Mouse (Mus musculus) limb, embryonic 10.5 days (tissue): ENCODE results near the gene Ppp1r36. TPM values are rescaled to one million over a fixed set of nuclear protein-coding genes. Genes with fewer than 3 reads are reported as not detected.
A peak's percentile ranks its signal among the peaks of the same experiment; 100 is the strongest.

Source experiments
- DNase-seq: peaks from one replicate; pipeline ENCODE4 v3.0.0-alpha.2; 2017; ENCODE audit warnings: low spot score
- H3K27ac ChIP-seq: fragments of 300-500 bp; sonication (generic); 2 replicates; pipeline ENCODE4 v1.5.1; 2016; ENCODE audit warnings: mild to moderate bottlenecking
- H3K27me3 ChIP-seq: fragments of 300-500 bp; sonication (generic); 2 replicates; pipeline ENCODE4 v1.6.1; 2016; ENCODE audit warnings: low read depth, mild to moderate bottlenecking; ENCODE audit not compliant: poor library complexity, severe bottlenecking
- H3K36me3 ChIP-seq: fragments of 300-500 bp; sonication (generic); 2 replicates; pipeline ENCODE4 v1.6.1; 2016; ENCODE audit warnings: mild to moderate bottlenecking, moderate library complexity
- H3K4me1 ChIP-seq: fragments of 300-500 bp; sonication (generic); 2 replicates; pipeline ENCODE4 v1.6.1; 2016
- H3K4me3 ChIP-seq: fragments of 300-500 bp; sonication (generic); 2 replicates; pipeline ENCODE4 v1.5.1; 2016; ENCODE audit warnings: mild to moderate bottlenecking, moderate library complexity
- H3K9me3 ChIP-seq: fragments of 300-500 bp; sonication (generic); replicated peaks from 2 replicates; pipeline ENCODE4 v1.6.1; 2016; ENCODE audit warnings: mild to moderate bottlenecking
- WGBS: fragments of 180-500 bp; shearing (Covaris S2); methylation state at CpG from one replicate; pipeline ENCODE4 v1.1.7; 2016; 5-methylcytosine and 5-hydroxymethylcytosine counted together
- polyA plus RNA-seq: library from polyadenylated mRNA; unstranded; fragments of >200 nt; fragmentation: Nextera tagmentation; extraction: Ambion mirVana; gene quantifications from 2 replicates; pipeline ENCODE4 v1.2.1, GENCODE M21; 2016

Gene Ppp1r36
- polyA plus RNA-seq, 1 experiment from 2014 or later: 2.2 TPM

GRCm38 (mm10) chr12:76404836-76405182 lies 12.5 kb upstream of the Ppp1r36 start:
- H3K27me3 ChIP-seq: peaks cover 53% of the 10 kb centered on the region
- peaks cover 42% of the 10 kb centered on the region for H3K4me1 ChIP-seq
- H3K9me3 ChIP-seq: no peaks in the 10 kb centered on the region
- H3K36me3 ChIP-seq: no peaks in the 10 kb centered on the region
- H3K27ac ChIP-seq: 0 out of 2 replicates have a peak overlapping the region, but pooled peaks have one; percentile 12
- peak; percentile 54 for DNase-seq
- WGBS: 10% methylated on average over 20 of the region's 20 CpGs
- H3K4me3 ChIP-seq: peak overlapping the region; percentile 79

- peak; percentile 64 for DNase-seq
- no peaks in the 10 kb centered on the region for H3K9me3 ChIP-seq
- H3K27ac ChIP-seq: no peak overlapping the region
- 4% methylated on average over 64 of the region's 64 CpGs for WGBS
- H3K4me1 ChIP-seq: peaks cover 43% of the 10 kb centered on the region
- H3K36me3 ChIP-seq: no peaks in the 10 kb centered on the region
- peaks cover 53% of the 10 kb centered on the region for H3K27me3 ChIP-seq
- peak overlapping the region; percentile 79 for H3K4me3 ChIP-seq
These were observed 12.0 kb upstream of the Ppp1r36 start for GRCm38 (mm10) chr12:76405183-76405970.

- WGBS: 4% methylated on average over 23 of the region's 23 CpGs
- Histone ChIP-seq H3K9me3 (no peaks in the 10 kb centered on the region), H3K36me3 (no peaks in the 10 kb centered on the region), H3K27ac (no peak overlapping the region), H3K4me1 (peaks cover 45% of the 10 kb centered on the region), H3K27me3 (peaks cover 53% of the 10 kb centered on the region), H3K4me3 (peak overlapping the region; percentile 79)
- DNase-seq: no peak
These were observed 11.4 kb upstream of the Ppp1r36 start for GRCm38 (mm10) chr12:76405971-76406370.

GRCm38 (mm10) chr12:76407184-76407583 lies 10.2 kb upstream of the Ppp1r36 start:
- Histone ChIP-seq H3K36me3 (no peaks in the 10 kb centered on the region), H3K27ac (no peak overlapping the region), H3K27me3 (peaks cover 46% of the 10 kb centered on the region), H3K4me3 (no peak overlapping the region), H3K9me3 (no peaks in the 10 kb centered on the region), H3K4me1 (peaks cover 45% of the 10 kb centered on the region)
- WGBS: 41% methylated on average over 1 of the region's 1 CpGs
- DNase-seq: no peak

GRCm38 (mm10) chr12:76409166-76409565 lies 8.2 kb upstream of the Ppp1r36 start:
- WGBS: 25% methylated on average over 4 of the region's 4 CpGs
- Histone ChIP-seq H3K27me3 (peaks cover 36% of the 10 kb centered on the region), H3K36me3 (no peaks in the 10 kb centered on the region), H3K4me1 (peaks cover 37% of the 10 kb centered on the region), H3K9me3 (no peaks in the 10 kb centered on the region), H3K4me3 (no peak overlapping the region), H3K27ac (no peak overlapping the region)
- DNase-seq: peak; percentile 37

- peaks cover 12% of the 10 kb centered on the region for H3K4me1 ChIP-seq
- DNase-seq: no peak
- H3K4me3 ChIP-seq: no peak overlapping the region
- peaks cover 27% of the 10 kb centered on the region for H3K27me3 ChIP-seq
- H3K36me3 ChIP-seq: no peaks in the 10 kb centered on the region
- no peaks in the 10 kb centered on the region for H3K9me3 ChIP-seq
- 85% methylated on average over 12 of the region's 12 CpGs for WGBS
- H3K27ac ChIP-seq: no peak overlapping the region
These were observed 1.8 kb upstream of the Ppp1r36 start for GRCm38 (mm10) chr12:76415383-76416010.

- Histone ChIP-seq H3K9me3 (no peaks in the 10 kb centered on the region), H3K27ac (no peak overlapping the region), H3K27me3 (peaks cover 27% of the 10 kb centered on the region), H3K4me1 (peaks cover 11% of the 10 kb centered on the region), H3K4me3 (no peak overlapping the region), H3K36me3 (no peaks in the 10 kb centered on the region)
- no peak for DNase-seq
- WGBS: 94% methylated on average over 5 of the region's 5 CpGs
These were observed 1.0 kb downstream of the Ppp1r36 start for GRCm38 (mm10) chr12:76418346-76418745.

- no peak for DNase-seq
- no peak overlapping the region for H3K4me3 ChIP-seq
- H3K9me3 ChIP-seq: no peaks in the 10 kb centered on the region
- no peak overlapping the region for H3K27ac ChIP-seq
- H3K27me3 ChIP-seq: no peaks in the 10 kb centered on the region; the same call in 1 of the 2 replicates
- 88% methylated on average over 3 of the region's 3 CpGs for WGBS
- peaks cover 5% of the 10 kb centered on the region; the same call in 1 of the 2 replicates for H3K4me1 ChIP-seq
- H3K36me3 ChIP-seq: no peaks in the 10 kb centered on the region
These were observed 7.9 kb downstream of the Ppp1r36 start for GRCm38 (mm10) chr12:76425256-76425655.

GRCm38 (mm10) chr12:76427546-76427945 lies 10.2 kb downstream of the Ppp1r36 start:
- Histone ChIP-seq H3K27me3 (no peaks in the 10 kb centered on the region; the same call in 1 of the 2 replicates), H3K27ac (no peak overlapping the region), H3K4me1 (peaks cover 5% of the 10 kb centered on the region; the same call in 1 of the 2 replicates), H3K9me3 (no peaks in the 10 kb centered on the region), H3K4me3 (no peak overlapping the region), H3K36me3 (no peaks in the 10 kb centered on the region)
- WGBS: 59% methylated on average over 5 of the region's 5 CpGs
- no peak for DNase-seq

GRCm38 (mm10) chr12:76430879-76431406 lies 13.6 kb downstream of the Ppp1r36 start:
- Histone ChIP-seq H3K27me3 (peaks cover 24% of the 10 kb centered on the region; the same call in 1 of the 2 replicates), H3K9me3 (no peaks in the 10 kb centered on the region), H3K4me1 (peaks cover 18% of the 10 kb centered on the region), H3K36me3 (no peaks in the 10 kb centered on the region), H3K27ac (no peak overlapping the region), H3K4me3 (no peak overlapping the region)
- DNase-seq: no peak
- WGBS: 46% methylated on average over 5 of the region's 5 CpGs

GRCm38 (mm10) chr12:76431431-76431830 lies 14.1 kb downstream of the Ppp1r36 start:
- Histone ChIP-seq H3K9me3 (no peaks in the 10 kb centered on the region), H3K27me3 (peaks cover 29% of the 10 kb centered on the region; the same call in 1 of the 2 replicates)
- DNase-seq: no peak

GRCm38 (mm10) chr12:76434111-76434510 lies 16.8 kb downstream of the Ppp1r36 start:
- Histone ChIP-seq H3K4me3 (no peak overlapping the region), H3K4me1 (peaks cover 13% of the 10 kb centered on the region), H3K9me3 (no peaks in the 10 kb centered on the region), H3K27ac (no peak overlapping the region), H3K27me3 (peaks cover 31% of the 10 kb centered on the region; the same call in 1 of the 2 replicates), H3K36me3 (no peaks in the 10 kb centered on the region)
- DNase-seq: no peak
- WGBS: 28% methylated on average over 7 of the region's 7 CpGs

More at GRCm38 (mm10) chr12:76431431-76431830, 14.1 kb downstream of the Ppp1r36 start:
- WGBS: 87% methylated on average over 6 of the region's 6 CpGs
- Histone ChIP-seq H3K4me1 (peaks cover 18% of the 10 kb centered on the region), H3K27ac (no peak overlapping the region), H3K4me3 (no peak overlapping the region), H3K36me3 (no peaks in the 10 kb centered on the region)

- no peaks in the 10 kb centered on the region for H3K9me3 ChIP-seq
- peaks cover 13% of the 10 kb centered on the region for H3K4me1 ChIP-seq
- H3K4me3 ChIP-seq: peak overlapping the region; percentile 54
- no peaks in the 10 kb centered on the region for H3K36me3 ChIP-seq
- peak overlapping the region; percentile 76 for H3K27ac ChIP-seq
- H3K27me3 ChIP-seq: peaks cover 31% of the 10 kb centered on the region; the same call in 1 of the 2 replicates
- WGBS: 2% methylated on average over 17 of the region's 17 CpGs
- peak; percentile 51 for DNase-seq
These were observed 17.7 kb downstream of the Ppp1r36 start for GRCm38 (mm10) chr12:76435084-76435483.
